ENCODE assay signal across 7 mouse cellular contexts in the genomic region with DNA sequence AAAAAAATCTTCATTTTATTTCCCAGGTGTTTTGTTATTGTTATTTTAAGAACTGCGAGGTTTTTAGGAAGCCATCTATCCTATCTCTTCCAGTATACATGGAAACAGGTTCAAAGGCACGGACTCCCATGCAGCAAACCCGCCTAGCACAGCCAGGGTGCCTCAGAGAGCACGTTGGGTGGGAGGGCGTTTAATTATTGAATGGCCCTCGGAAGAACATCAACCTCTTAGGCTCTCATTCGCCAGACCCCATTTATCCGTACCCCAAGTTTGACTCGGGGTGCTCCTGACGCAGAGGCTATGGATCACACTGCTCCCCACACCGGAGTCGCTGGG. TPM values are rescaled to one million over a fixed set of nuclear protein-coding genes. Genes with fewer than 3 reads are reported as not detected.
DNase-seq lines count a peak whose midpoint lies in the region; ATAC-seq and TF ChIP-seq lines count a peak whose summit lies in the region.

No protein-coding gene starts in this region.

- no peaks in the 10 kb centered on the region for H3K9me3 ChIP-seq in embryonic facial prominence, embryonic 12.5 days
- no peaks in the 10 kb centered on the region for H3K9me3 ChIP-seq in limb, embryonic 13.5 days
- H3K9me3 ChIP-seq in stomach, embryonic 15.5 days: no peaks in the 10 kb centered on the region

- peaks cover 13% of the 10 kb centered on the region for H3K4me1 ChIP-seq in thymus, adult 2 months (replicated peaks; ENCODE audit: control insufficient read depth, insufficient read depth, low read length)
- H3K4me1 ChIP-seq in embryonic facial prominence, embryonic 12.5 days: 0 out of 2 replicates have a peak, but pooled peaks cover 5% of the 10 kb centered on the region
- H3K4me1 ChIP-seq in limb, embryonic 13.5 days: peaks cover 21% of the 10 kb centered on the region
- peaks cover 9% of the 10 kb centered on the region for H3K4me1 ChIP-seq in stomach, embryonic 15.5 days

- H3K4me3 ChIP-seq in thymus, adult 2 months (ENCODE audit: control insufficient read depth, insufficient read depth, low read length): peak overlapping the region; percentile 46
- H3K4me3 ChIP-seq in embryonic facial prominence, embryonic 12.5 days: peak overlapping the region; percentile 84
- peak overlapping the region; percentile 86 for H3K4me3 ChIP-seq in limb, embryonic 13.5 days
- H3K4me3 ChIP-seq in stomach, embryonic 15.5 days (replicated peaks): peak overlapping the region; percentile 80

- ATAC-seq in embryonic facial prominence, embryonic 12.5 days (ENCODE audit: insufficient number of reproducible peaks, insufficient read depth, low FRiP score, low TSS enrichment): no peak
- no peak for ATAC-seq in limb, embryonic 13.5 days (ENCODE audit: low FRiP score, low read depth)
- ATAC-seq in stomach, embryonic 15.5 days (ENCODE audit: insufficient read depth, low FRiP score, low read depth): peak; percentile 1; the same call in 1 of the 2 replicates

- peak overlapping the region; percentile 90 for H3K9ac ChIP-seq in embryonic facial prominence, embryonic 12.5 days
- H3K9ac ChIP-seq in limb, embryonic 13.5 days: peak overlapping the region; percentile 89
- H3K9ac ChIP-seq in stomach, embryonic 15.5 days: peak overlapping the region; percentile 84

- WGBS in thymus, adult 2 months: 14% methylated on average over 12 of the region's 12 CpGs
- WGBS in embryonic facial prominence, embryonic 12.5 days: 5% methylated on average over 12 of the region's 12 CpGs
- WGBS in limb, embryonic 13.5 days: 7% methylated on average over 12 of the region's 12 CpGs
- 5% methylated on average over 12 of the region's 12 CpGs for WGBS in stomach, embryonic 15.5 days

- TF ChIP-seq CTCF in thymus, adult 2 months (IDR thresholded peaks at IDR 0.05; ENCODE audit: borderline replicate concordance, control insufficient read depth, extremely low read depth, insufficient read depth, low read length, poor library complexity): no peak

- no peak overlapping the region for H3K27ac ChIP-seq in thymus, adult 2 months (ENCODE audit: control insufficient read depth, insufficient read depth, low read length)
- H3K27ac ChIP-seq in embryonic facial prominence, embryonic 12.5 days: no peak overlapping the region
- no peak overlapping the region for H3K27ac ChIP-seq in limb, embryonic 13.5 days
- no peak overlapping the region for H3K27ac ChIP-seq in stomach, embryonic 15.5 days

- no peak for DNase-seq in thymus, adult 2 months
- no peak for DNase-seq in thymus, postnatal 4 days
- no peak for DNase-seq in ovary, adult 18-20 months (ENCODE audit: low spot score)
- no peak for DNase-seq in frontal cortex, postnatal 10 days (ENCODE audit: low spot score in 2 of 2)

- peaks cover 21% of the 10 kb centered on the region for H3K36me3 ChIP-seq in thymus, adult 2 months (ENCODE audit: control insufficient read depth, insufficient read depth, low read length)
- H3K36me3 ChIP-seq in embryonic facial prominence, embryonic 12.5 days: peaks cover 28% of the 10 kb centered on the region
- H3K36me3 ChIP-seq in limb, embryonic 13.5 days: peaks cover 27% of the 10 kb centered on the region
- peaks cover 13% of the 10 kb centered on the region; the same call in 1 of the 2 replicates for H3K36me3 ChIP-seq in stomach, embryonic 15.5 days

- no peaks in the 10 kb centered on the region for H3K27me3 ChIP-seq in thymus, adult 2 months (ENCODE audit: control insufficient read depth, insufficient read depth, low read length)
- H3K27me3 ChIP-seq in embryonic facial prominence, embryonic 12.5 days: no peaks in the 10 kb centered on the region
- no peaks in the 10 kb centered on the region for H3K27me3 ChIP-seq in limb, embryonic 13.5 days
- no peaks in the 10 kb centered on the region for H3K27me3 ChIP-seq in stomach, embryonic 15.5 days (replicated peaks)

- TF ChIP-seq POLR2A in thymus, adult 2 months (IDR thresholded peaks at IDR 0.05; ENCODE audit: control insufficient read depth, extremely low read depth, insufficient read depth, low read length, poor library complexity): no peak

- peak overlapping the region; percentile 89 for H3K4me2 ChIP-seq in embryonic facial prominence, embryonic 12.5 days (replicated peaks)
- peak overlapping the region; percentile 92 for H3K4me2 ChIP-seq in limb, embryonic 13.5 days (replicated peaks)
- peak overlapping the region; percentile 73 for H3K4me2 ChIP-seq in stomach, embryonic 15.5 days

RNA-seq across cellular contexts. Expression of a gene that starts 1.6 kb away (rescaled TPM):
- 43.5 and 45.5 TPM in 2 replicates for polyA plus RNA-seq in thymus, adult 2 months (2012; rRNA removed)
- polyA plus RNA-seq in embryonic facial prominence, embryonic 12.5 days (2016; fragmentation: Nextera tagmentation; extraction: Ambion mirVana): 11.0 and 11.7 TPM in 2 replicates
- polyA plus RNA-seq in limb, embryonic 13.5 days (2015; fragmentation: Nextera tagmentation; extraction: Ambion mirVana): 9.1 and 9.4 TPM in 2 replicates
- polyA plus RNA-seq in stomach, embryonic 15.5 days (2015; fragmentation: Nextera tagmentation; extraction: Ambion mirVana): 6.8 and 7.7 TPM in 2 replicates

RNA-seq across cellular contexts. Expression of a gene that starts 39.3 kb away (rescaled TPM):
- 52.5 and 52.7 TPM in 2 replicates for polyA plus RNA-seq in thymus, adult 2 months (2012; rRNA removed)
- 33.6 and 33.9 TPM in 2 replicates for polyA plus RNA-seq in embryonic facial prominence, embryonic 12.5 days (2016; fragmentation: Nextera tagmentation; extraction: Ambion mirVana)
- polyA plus RNA-seq in limb, embryonic 13.5 days (2015; fragmentation: Nextera tagmentation; extraction: Ambion mirVana): 19.5 and 21.9 TPM in 2 replicates
- 17.0 and 17.1 TPM in 2 replicates for polyA plus RNA-seq in stomach, embryonic 15.5 days (2015; fragmentation: Nextera tagmentation; extraction: Ambion mirVana)
